Mouse (Mus musculus): ENCODE data around the gene Stx12. TPM values are rescaled to one million over a fixed set of nuclear protein-coding genes. Genes with fewer than 3 reads are reported as not detected.

Gene Stx12
- polyA plus RNA-seq, 1 experiment from 2014 or later, result 61.6 TPM

DNA sequence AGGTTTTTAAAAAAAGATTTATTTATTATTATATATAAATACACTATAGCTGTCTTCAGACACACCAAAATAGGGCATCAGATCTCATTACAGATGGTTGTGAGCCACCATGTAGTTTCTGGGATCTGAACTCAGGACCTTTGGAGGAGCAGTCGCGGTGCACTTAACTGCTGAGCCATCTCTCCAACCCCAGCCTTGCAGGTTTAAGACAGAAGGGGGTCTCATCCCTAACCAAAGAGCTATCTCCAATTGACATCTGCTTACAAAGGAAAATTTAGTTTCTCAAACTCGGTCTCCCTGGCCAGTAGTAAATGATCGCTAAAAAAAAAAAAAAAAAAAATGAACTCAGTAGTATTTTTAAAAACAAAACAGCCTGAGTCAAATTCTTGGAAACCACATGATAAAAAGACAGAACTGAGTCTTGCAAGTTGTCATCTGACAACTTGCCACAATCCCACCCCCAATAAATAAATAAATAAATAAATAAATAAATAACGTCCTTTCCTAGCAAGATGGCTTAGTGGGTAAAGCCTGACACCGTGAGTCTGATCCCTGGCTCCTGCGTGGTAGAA, 77.6 kb downstream of the Stx12 start:
- H3K9me3 ChIP-seq, result no peaks in the 10 kb centered on the region
- H3K4me3 ChIP-seq, result no peak overlapping the region
- no peak overlapping the region for H3K27ac ChIP-seq
- WGBS, result 85% methylated on average over 7 of the region's 7 CpGs
- no peak for ATAC-seq (ENCODE audit: insufficient number of reproducible peaks, low FRiP score, low TSS enrichment, low read depth)
- H3K4me2 ChIP-seq, result no peak overlapping the region
- H3K36me3 ChIP-seq, result no peaks in the 10 kb centered on the region
- no peaks in the 10 kb centered on the region for H3K4me1 ChIP-seq
- no peak overlapping the region for H3K9ac ChIP-seq
- no peaks in the 10 kb centered on the region for H3K27me3 ChIP-seq

DNA sequence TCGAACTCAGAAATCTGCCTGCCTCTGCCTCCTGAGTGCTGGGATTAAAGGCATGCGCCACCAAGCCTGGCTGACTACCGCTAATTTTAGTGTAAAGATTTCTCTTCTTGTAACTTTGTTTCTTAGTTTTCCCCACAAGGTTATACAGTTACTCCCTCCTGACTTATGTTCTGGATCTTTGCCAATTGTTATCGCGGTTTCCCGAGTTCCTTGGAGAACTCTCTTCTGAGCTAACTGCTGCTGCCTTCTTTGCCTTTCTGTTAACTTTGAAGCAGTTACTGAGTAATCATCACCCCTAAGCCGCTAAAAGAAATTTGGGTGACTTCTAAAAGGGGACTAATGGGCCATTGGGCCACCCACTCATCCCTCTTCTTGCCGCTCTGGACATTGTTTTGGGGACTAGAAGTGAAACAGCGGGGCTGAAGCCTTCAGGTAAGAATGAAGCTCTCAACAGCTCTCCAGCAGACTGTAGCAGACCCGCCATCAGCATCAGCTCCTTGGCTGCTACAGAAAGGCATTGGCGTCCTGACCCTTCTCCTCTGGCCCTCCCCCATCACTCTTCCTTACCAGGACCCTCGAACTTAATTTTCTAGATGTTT, 78.6 kb downstream of the Stx12 start:
- Histone ChIP-seq H3K9me3 (no peaks in the 10 kb centered on the region), H3K4me2 (no peak overlapping the region), H3K27me3 (no peaks in the 10 kb centered on the region), H3K27ac (no peak overlapping the region), H3K36me3 (no peaks in the 10 kb centered on the region), H3K9ac (no peak overlapping the region), H3K4me1 (no peaks in the 10 kb centered on the region), H3K4me3 (no peak overlapping the region)
- no peak for ATAC-seq (ENCODE audit: insufficient number of reproducible peaks, low FRiP score, low TSS enrichment, low read depth)
- WGBS, result 75% methylated on average over 12 of the region's 12 CpGs

- no peaks in the 10 kb centered on the region for H3K9me3 ChIP-seq
- no peak for ATAC-seq (ENCODE audit: insufficient number of reproducible peaks, low FRiP score, low TSS enrichment, low read depth)
- H3K4me2 ChIP-seq, result no peak overlapping the region
- H3K27ac ChIP-seq, result no peak overlapping the region
- WGBS, result 82% methylated on average over 5 of the region's 5 CpGs
- no peaks in the 10 kb centered on the region for H3K27me3 ChIP-seq
- no peaks in the 10 kb centered on the region for H3K4me1 ChIP-seq
- H3K36me3 ChIP-seq, result no peaks in the 10 kb centered on the region
- H3K9ac ChIP-seq, result no peak overlapping the region
- no peak overlapping the region for H3K4me3 ChIP-seq
Observed at GRCm38 (mm10) chr4:132805146-132805545, 79.2 kb downstream of the Stx12 start.

DNA sequence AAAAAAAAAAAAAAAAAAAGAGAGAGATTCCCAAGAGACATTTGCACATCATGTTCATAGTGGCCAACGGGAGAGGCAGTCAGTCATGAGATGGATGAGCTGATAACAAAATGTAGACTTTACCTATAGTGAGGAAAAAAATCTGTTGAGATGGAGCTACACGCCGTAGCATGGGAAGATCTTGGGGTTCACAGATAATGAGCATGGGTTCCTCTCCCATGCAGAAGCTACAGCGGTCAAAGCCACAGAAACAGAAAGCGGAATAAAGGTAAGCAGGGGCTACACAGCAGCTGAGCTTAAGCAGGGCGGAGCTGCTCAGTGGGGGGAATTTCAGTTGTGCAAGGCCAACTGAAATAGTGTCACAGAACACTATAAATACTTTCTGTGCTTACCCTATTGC, 80.0 kb downstream of the Stx12 start:
- ATAC-seq (ENCODE audit: insufficient number of reproducible peaks, low FRiP score, low TSS enrichment, low read depth), result no peak
- no peaks in the 10 kb centered on the region for H3K36me3 ChIP-seq
- no peak overlapping the region for H3K4me3 ChIP-seq
- no peaks in the 10 kb centered on the region for H3K9me3 ChIP-seq
- H3K27ac ChIP-seq, result no peak overlapping the region
- H3K4me1 ChIP-seq, result no peaks in the 10 kb centered on the region
- no peak overlapping the region for H3K4me2 ChIP-seq
- H3K27me3 ChIP-seq, result no peaks in the 10 kb centered on the region
- no peak overlapping the region for H3K9ac ChIP-seq
- 90% methylated on average over 6 of the region's 6 CpGs for WGBS

DNA sequence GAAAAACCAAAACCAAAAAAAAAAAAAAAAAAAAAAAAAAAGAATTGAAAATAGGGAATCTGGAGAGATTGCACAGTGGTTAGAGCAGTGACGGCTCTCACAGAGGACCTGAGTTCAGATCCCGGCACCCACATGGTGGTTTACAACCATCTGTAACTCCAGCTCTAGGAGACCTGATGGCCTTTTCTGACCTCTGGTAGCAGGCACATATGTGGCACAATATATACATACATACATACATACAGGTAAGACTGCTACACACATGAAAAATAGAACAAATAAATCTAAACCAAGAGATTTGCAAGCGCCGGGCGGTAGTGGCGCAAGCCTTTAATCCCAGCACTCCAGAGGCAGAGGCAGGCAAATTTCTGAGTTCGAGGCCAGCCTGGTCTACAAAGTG, 80.4 kb downstream of the Stx12 start:
- no peak overlapping the region for H3K27ac ChIP-seq
- no peaks in the 10 kb centered on the region for H3K4me1 ChIP-seq
- no peak for ATAC-seq (ENCODE audit: insufficient number of reproducible peaks, low FRiP score, low TSS enrichment, low read depth)
- H3K27me3 ChIP-seq, result no peaks in the 10 kb centered on the region
- H3K36me3 ChIP-seq, result no peaks in the 10 kb centered on the region
- no peaks in the 10 kb centered on the region for H3K9me3 ChIP-seq
- H3K4me3 ChIP-seq, result no peak overlapping the region
- no peak overlapping the region for H3K9ac ChIP-seq
- 97% methylated on average over 7 of the region's 7 CpGs for whole genome bisulfite sequencing
- H3K4me2 ChIP-seq, result no peak overlapping the region

Other genes starting within 250 kb of the Stx12 start
- 25.2 and 25.5 TPM in 2 replicates for gene Eya3, start 245.5 kb downstream of the Stx12 start, polyA plus RNA-seq (2015; fragmentation: Nextera tagmentation; extraction: Ambion mirVana)
- gene Xkr8, start 152.0 kb downstream of the Stx12 start, polyA plus RNA-seq (2015; fragmentation: Nextera tagmentation; extraction: Ambion mirVana), result 6.0 and 7.2 TPM in 2 replicates
- gene Smpdl3b, start 127.3 kb downstream of the Stx12 start, polyA plus RNA-seq (2015; fragmentation: Nextera tagmentation; extraction: Ambion mirVana), result 7.8 and 7.9 TPM in 2 replicates
- 97.9 and 105 TPM in 2 replicates for gene Rpa2, start 116.2 kb downstream of the Stx12 start, polyA plus RNA-seq (2015; fragmentation: Nextera tagmentation; extraction: Ambion mirVana)
- gene Themis2, start 88.1 kb downstream of the Stx12 start, polyA plus RNA-seq (2015; fragmentation: Nextera tagmentation; extraction: Ambion mirVana), result 1.3 and 1.8 TPM in 2 replicates
- 40.2 and 51.9 TPM in 2 replicates for gene Ppp1r8, start 41.3 kb downstream of the Stx12 start, polyA plus RNA-seq (2015; fragmentation: Nextera tagmentation; extraction: Ambion mirVana)
- gene Fam76a, start 38.0 kb upstream of the Stx12 start, polyA plus RNA-seq (2015; fragmentation: Nextera tagmentation; extraction: Ambion mirVana), result 43.9 and 47.4 TPM in 2 replicates
- 0.36 and 0.41 TPM in 2 replicates for gene Fgr, start 89.6 kb upstream of the Stx12 start, polyA plus RNA-seq (2015; fragmentation: Nextera tagmentation; extraction: Ambion mirVana)
- gene Ahdc1, start 126.8 kb upstream of the Stx12 start, polyA plus RNA-seq (2015; fragmentation: Nextera tagmentation; extraction: Ambion mirVana), result 10.7 and 13.2 TPM in 2 replicates
- gene Wasf2, start 246.0 kb upstream of the Stx12 start, polyA plus RNA-seq (2015; fragmentation: Nextera tagmentation; extraction: Ambion mirVana), result 117 and 129 TPM in 2 replicates